ENCODE assay signal across 33 mouse cellular contexts in genomic region chr6:58849356-58849755, GRCm38 (mm10). TPM values are rescaled to one million over a fixed set of nuclear protein-coding genes. Genes with fewer than 3 reads are reported as not detected.
A peak's percentile ranks its signal among the peaks of the same experiment; 100 is the strongest.
DNase-seq lines count a peak whose midpoint lies in the region; ATAC-seq and TF ChIP-seq lines count a peak whose summit lies in the region.
"Had no signal": no experiment of that assay in that cellular context is flagged by ENCODE, and none has a peak within 500 bp of the region (broad histone marks: within the 10 kb centered on the region; RNA-seq: fewer than 3 reads in every experiment).

No protein-coding gene starts in this region.

- 0 out of 2 replicates have a peak, but pooled peaks have one; percentile 11 for ATAC-seq in forebrain, embryonic 15.5 days (replicated peaks)
- no peak for ATAC-seq in forebrain, embryonic 12.5 days (ENCODE audit: low FRiP score)
- ATAC-seq in hindbrain, postnatal 0 days = 0 out of 2 replicates have a peak, but pooled peaks have one; percentile 29
- no peak; the same call in 1 of the 2 replicates for ATAC-seq in hindbrain, embryonic 14.5 days (ENCODE audit: low FRiP score)
- ATAC-seq in midbrain, embryonic 15.5 days (replicated peaks) = 0 out of 2 replicates have a peak, but pooled peaks have one; percentile 15
- no peak for ATAC-seq in midbrain, embryonic 14.5 days (ENCODE audit: low FRiP score, low TSS enrichment)
- ATAC-seq: inflammation-experienced regulatory T-cells, adult 6 months; intestine, embryonic 16.5 days; Patski had no signal

- no peaks in the 10 kb centered on the region for H3K9me3 ChIP-seq in forebrain, embryonic 15.5 days
- H3K9me3 ChIP-seq in forebrain, embryonic 12.5 days = no peaks in the 10 kb centered on the region
- no peaks in the 10 kb centered on the region for H3K9me3 ChIP-seq in hindbrain, postnatal 0 days (ENCODE audit: low read length)
- H3K9me3 ChIP-seq in hindbrain, embryonic 14.5 days (ENCODE audit: control insufficient read depth, low read length) = no peaks in the 10 kb centered on the region
- no peaks in the 10 kb centered on the region for H3K9me3 ChIP-seq in midbrain, embryonic 15.5 days
- H3K9me3 ChIP-seq in midbrain, embryonic 14.5 days (ENCODE audit: control insufficient read depth, low read length) = no peaks in the 10 kb centered on the region
- H3K9me3 ChIP-seq: embryonic facial prominence, embryonic 12.5 days; embryonic facial prominence, embryonic 15.5 days; G1E; heart, embryonic 10.5 days; heart, embryonic 13.5 days; hindbrain, embryonic 15.5 days had no signal

- H3K4me1 ChIP-seq in forebrain, embryonic 15.5 days = peaks cover 5% of the 10 kb centered on the region
- H3K4me1 ChIP-seq in forebrain, embryonic 12.5 days = peaks cover 4% of the 10 kb centered on the region; the same call in 1 of the 2 replicates
- no peaks in the 10 kb centered on the region for H3K4me1 ChIP-seq in hindbrain, postnatal 0 days (ENCODE audit: insufficient read depth, low read length)
- H3K4me1 ChIP-seq in hindbrain, embryonic 14.5 days (replicated peaks; ENCODE audit: control insufficient read depth, insufficient read depth, low read length) = no peaks in the 10 kb centered on the region
- 0 out of 2 replicates have a peak, but pooled peaks cover 4% of the 10 kb centered on the region for H3K4me1 ChIP-seq in midbrain, embryonic 15.5 days
- no peaks in the 10 kb centered on the region for H3K4me1 ChIP-seq in midbrain, embryonic 14.5 days (ENCODE audit: control insufficient read depth, insufficient read depth, low read length)
- H3K4me1 ChIP-seq: embryonic facial prominence, embryonic 12.5 days; embryonic facial prominence, embryonic 15.5 days; heart, embryonic 10.5 days; hindbrain, embryonic 15.5 days had no signal

- no peak overlapping the region for H3K9ac ChIP-seq in forebrain, embryonic 15.5 days (replicated peaks)
- no peak overlapping the region for H3K9ac ChIP-seq in forebrain, embryonic 12.5 days
- no peak overlapping the region for H3K9ac ChIP-seq in hindbrain, postnatal 0 days (replicated peaks; ENCODE audit: low read length)
- no peak overlapping the region for H3K9ac ChIP-seq in hindbrain, embryonic 14.5 days
- no peak overlapping the region for H3K9ac ChIP-seq in midbrain, embryonic 15.5 days
- no peak overlapping the region for H3K9ac ChIP-seq in midbrain, embryonic 14.5 days (replicated peaks; ENCODE audit: low read length)
- H3K9ac ChIP-seq: embryonic facial prominence, embryonic 12.5 days; embryonic facial prominence, embryonic 15.5 days; heart, embryonic 13.5 days; hindbrain, embryonic 15.5 days had no signal

- TF ChIP-seq CTCF in gastrocnemius, adult 2 months (IDR thresholded peaks at IDR 0.05) = no peak
- TF ChIP-seq CTCF in hindbrain, postnatal 0 days (IDR thresholded peaks at IDR 0.05; ENCODE audit: low read depth) = no peak

- H3K36me3 ChIP-seq in forebrain, embryonic 15.5 days = no peaks in the 10 kb centered on the region; the same call in 1 of the 2 replicates
- H3K36me3 ChIP-seq in forebrain, embryonic 12.5 days (replicated peaks) = no peaks in the 10 kb centered on the region
- H3K36me3 ChIP-seq in hindbrain, postnatal 0 days (ENCODE audit: insufficient read depth, low read length) = no peaks in the 10 kb centered on the region; the same call in 1 of the 2 replicates
- 0 out of 2 replicates have a peak, but pooled peaks cover 9% of the 10 kb centered on the region for H3K36me3 ChIP-seq in hindbrain, embryonic 14.5 days (replicated peaks; ENCODE audit: control insufficient read depth, insufficient read depth)
- no peaks in the 10 kb centered on the region for H3K36me3 ChIP-seq in midbrain, embryonic 15.5 days (replicated peaks)
- H3K36me3 ChIP-seq in midbrain, embryonic 14.5 days (ENCODE audit: control insufficient read depth, insufficient read depth, low read length) = no peaks in the 10 kb centered on the region
- H3K36me3 ChIP-seq: embryonic facial prominence, embryonic 15.5 days; G1E had no signal

- no peak overlapping the region for H3K4me3 ChIP-seq in forebrain, embryonic 15.5 days
- no peak overlapping the region for H3K4me3 ChIP-seq in forebrain, embryonic 12.5 days (replicated peaks)
- H3K4me3 ChIP-seq in gastrocnemius, adult 2 months = no peak overlapping the region
- no peak overlapping the region for H3K4me3 ChIP-seq in hindbrain, postnatal 0 days (ENCODE audit: low read length)
- no peak overlapping the region for H3K4me3 ChIP-seq in hindbrain, embryonic 14.5 days (replicated peaks; ENCODE audit: low read length)
- H3K4me3 ChIP-seq in midbrain, embryonic 15.5 days = no peak overlapping the region
- no peak overlapping the region for H3K4me3 ChIP-seq in midbrain, embryonic 14.5 days (replicated peaks; ENCODE audit: low read depth, low read length)
- H3K4me3 ChIP-seq: embryonic facial prominence, embryonic 12.5 days; embryonic facial prominence, embryonic 15.5 days; heart, adult 2 months; heart, embryonic 10.5 days; heart, embryonic 13.5 days; hindbrain, embryonic 15.5 days had no signal

- DNase-seq in gastrocnemius, adult 2 months = peak; percentile 31
- DNase-seq in gastrocnemius, postnatal 4 days (ENCODE audit: low spot score in 2 of 2) = no peak
- no peak for DNase-seq in hindbrain, postnatal 0 days (ENCODE audit: low spot score)
- no peak for DNase-seq in hindbrain, embryonic 14.5 days (ENCODE audit: low spot score)
- DNase-seq in midbrain, embryonic 14.5 days = no peak
- DNase-seq: adrenal gland, postnatal 10 days; adrenal gland, postnatal 36 days; B cell, adult 2 months; cerebellum, adult 11 months; cerebellum, adult 2 months; cerebellum, adult 9-11 months; cerebellum, postnatal 25 days; gastrocnemius, postnatal 25 days; heart, adult 2 months; heart, postnatal 14 days; heart, postnatal 4 days; kidney, adult 18-20 months; kidney, adult 9 months had no signal

- intact Hi-C loops in gastrocnemius, adult 2 months (cut with DNase I) = no loop called here

- no peak overlapping the region for H3K27ac ChIP-seq in forebrain, embryonic 15.5 days (replicated peaks)
- no peak overlapping the region for H3K27ac ChIP-seq in forebrain, embryonic 12.5 days
- 0 out of 2 replicates have a peak overlapping the region, but pooled peaks have one; percentile 28 for H3K27ac ChIP-seq in gastrocnemius, adult 2 months
- H3K27ac ChIP-seq in hindbrain, postnatal 0 days = no peak overlapping the region
- no peak overlapping the region for H3K27ac ChIP-seq in hindbrain, embryonic 14.5 days
- H3K27ac ChIP-seq in midbrain, embryonic 15.5 days = no peak overlapping the region
- H3K27ac ChIP-seq in midbrain, embryonic 14.5 days (replicated peaks; ENCODE audit: low read depth, low read length) = no peak overlapping the region
- H3K27ac ChIP-seq: embryonic facial prominence, embryonic 12.5 days; embryonic facial prominence, embryonic 15.5 days; heart, adult 2 months; heart, embryonic 10.5 days; heart, embryonic 13.5 days; hindbrain, embryonic 15.5 days had no signal

- no peak overlapping the region for H3K4me2 ChIP-seq in forebrain, embryonic 15.5 days (replicated peaks)
- H3K4me2 ChIP-seq in forebrain, embryonic 12.5 days = no peak overlapping the region
- no peak overlapping the region for H3K4me2 ChIP-seq in hindbrain, postnatal 0 days (ENCODE audit: low read depth, low read length)
- H3K4me2 ChIP-seq in hindbrain, embryonic 14.5 days (replicated peaks) = no peak overlapping the region
- H3K4me2 ChIP-seq in midbrain, embryonic 15.5 days = no peak overlapping the region
- no peak overlapping the region for H3K4me2 ChIP-seq in midbrain, embryonic 14.5 days (ENCODE audit: low read length)
- H3K4me2 ChIP-seq: embryonic facial prominence, embryonic 12.5 days; embryonic facial prominence, embryonic 15.5 days; heart, embryonic 13.5 days; hindbrain, embryonic 15.5 days had no signal

- no peaks in the 10 kb centered on the region for H3K27me3 ChIP-seq in forebrain, embryonic 15.5 days
- H3K27me3 ChIP-seq in forebrain, embryonic 12.5 days = 0 out of 2 replicates have a peak, but pooled peaks cover 4% of the 10 kb centered on the region
- no peaks in the 10 kb centered on the region for H3K27me3 ChIP-seq in hindbrain, postnatal 0 days (ENCODE audit: insufficient read depth, low read length)
- no peaks in the 10 kb centered on the region for H3K27me3 ChIP-seq in hindbrain, embryonic 14.5 days (ENCODE audit: control insufficient read depth, insufficient read depth, low read length)
- H3K27me3 ChIP-seq in midbrain, embryonic 15.5 days (replicated peaks) = no peaks in the 10 kb centered on the region
- H3K27me3 ChIP-seq in midbrain, embryonic 14.5 days (ENCODE audit: control insufficient read depth, insufficient read depth, low read length) = no peaks in the 10 kb centered on the region
- H3K27me3 ChIP-seq: CH12.LX; embryonic facial prominence, embryonic 12.5 days; embryonic facial prominence, embryonic 15.5 days; heart, embryonic 13.5 days; hindbrain, embryonic 15.5 days; Patski had no signal

- 17% methylated on average over 5 of the region's 5 CpGs for WGBS in forebrain, embryonic 15.5 days
- 27% methylated on average over 5 of the region's 5 CpGs for WGBS in forebrain, embryonic 12.5 days
- 31% methylated on average over 5 of the region's 5 CpGs for WGBS in hindbrain, postnatal 0 days
- WGBS in hindbrain, embryonic 14.5 days = 36% methylated on average over 5 of the region's 5 CpGs
- WGBS in midbrain, embryonic 15.5 days = 32% methylated on average over 5 of the region's 5 CpGs
- 35% methylated on average over 5 of the region's 5 CpGs for WGBS in midbrain, embryonic 14.5 days

RNA-seq across cellular contexts. Expression of gene Herc3, which starts 18.1 kb away (rescaled TPM):
- polyA plus RNA-seq in forebrain, embryonic 15.5 days (2015; fragmentation: Nextera tagmentation; extraction: Ambion mirVana) = 26.7 and 28.3 TPM in 2 replicates
- 15.8 and 15.9 TPM in 2 replicates for polyA plus RNA-seq in forebrain, embryonic 12.5 days (2016; fragmentation: Nextera tagmentation; extraction: Ambion mirVana)
- total RNA-seq in gastrocnemius, adult 2 months (2021) = 10 to 100 TPM; 26.8 to 65.5 TPM
- total RNA-seq in gastrocnemius, postnatal 4 days (2021) = 10 to 100 TPM; 86.1 to 87.8 TPM
- total RNA-seq in hindbrain, postnatal 0 days (2014; rRNA removed) = 105 and 140 TPM in 2 replicates
- 35.1 and 36.8 TPM in 2 replicates for polyA plus RNA-seq in hindbrain, postnatal 0 days (2015; fragmentation: Nextera tagmentation; extraction: Ambion mirVana)
- polyA plus RNA-seq in hindbrain, embryonic 14.5 days (2014; fragmentation: Nextera tagmentation; extraction: Ambion mirVana) = 33.7 and 39.0 TPM in 2 replicates
- 28.4 and 31.3 TPM in 2 replicates for polyA plus RNA-seq in midbrain, embryonic 15.5 days (2015; fragmentation: Nextera tagmentation; extraction: Ambion mirVana)
- 29.2 and 30.4 TPM in 2 replicates for polyA plus RNA-seq in midbrain, embryonic 14.5 days (2014; fragmentation: Nextera tagmentation; extraction: Ambion mirVana)

RNA-seq across cellular contexts. Expression of gene Nap1l5, which starts 57.5 kb away (rescaled TPM):
- polyA plus RNA-seq in forebrain, embryonic 15.5 days (2015; fragmentation: Nextera tagmentation; extraction: Ambion mirVana) = 69.4 and 90.4 TPM in 2 replicates
- polyA plus RNA-seq in forebrain, embryonic 12.5 days (2016; fragmentation: Nextera tagmentation; extraction: Ambion mirVana) = 42.1 and 44.8 TPM in 2 replicates
- under 1 TPM; 0.15 to 0.20 TPM for total RNA-seq in gastrocnemius, adult 2 months (2021)
- total RNA-seq in gastrocnemius, postnatal 4 days (2021) = under 1 TPM; 0.65 to 0.93 TPM
- total RNA-seq in hindbrain, postnatal 0 days (2014; rRNA removed) = 169 and 202 TPM in 2 replicates
- 670 and 683 TPM in 2 replicates for polyA plus RNA-seq in hindbrain, postnatal 0 days (2015; fragmentation: Nextera tagmentation; extraction: Ambion mirVana)
- 338 and 425 TPM in 2 replicates for polyA plus RNA-seq in hindbrain, embryonic 14.5 days (2014; fragmentation: Nextera tagmentation; extraction: Ambion mirVana)
- polyA plus RNA-seq in midbrain, embryonic 15.5 days (2015; fragmentation: Nextera tagmentation; extraction: Ambion mirVana) = 247 and 248 TPM in 2 replicates
- polyA plus RNA-seq in midbrain, embryonic 14.5 days (2014; fragmentation: Nextera tagmentation; extraction: Ambion mirVana) = 225 and 247 TPM in 2 replicates
- total RNA-seq: CH12.LX; common myeloid progenitor, adult 5-6 weeks; G1E; granulocyte monocyte progenitor cell, adult 5-6 weeks had no signal
- polyA plus RNA-seq: G1E, Patski had no signal

Comparison
In these comparisons a context has a peak if more than half of its experiments do, and no peak if none do; other contexts are left out.
1. ATAC-seq: peak in forebrain, embryonic 15.5 days (single experiment), hindbrain, postnatal 0 days (single experiment) and midbrain, embryonic 15.5 days (single experiment); none in forebrain, embryonic 12.5 days (single experiment), hindbrain, embryonic 14.5 days (single experiment) and midbrain, embryonic 14.5 days (single experiment).